Comparison of ENCODE assay signal across 8 mouse cellular contexts in genomic region chr12:10597976-10598746, GRCm38 (mm10).
A peak's percentile ranks its signal among the peaks of the same experiment; 100 is the strongest.
DNase-seq lines count a peak whose midpoint lies in the region; ATAC-seq and TF ChIP-seq lines count a peak whose summit lies in the region.

No protein-coding gene starts in this region.

- peak; percentile 85 for TF ChIP-seq CTCF in gastrocnemius, adult 2 months (IDR thresholded peaks at IDR 0.05)
- peak; percentile 27; the same call in 1 of the 2 replicates for TF ChIP-seq CTCF in bone marrow, adult 2 months (IDR thresholded peaks at IDR 0.05; ENCODE audit: control insufficient read depth, insufficient read depth, low read length)
- TF ChIP-seq CTCF in embryonic fibroblast, embryonic 13.5 days (IDR thresholded peaks at IDR 0.05; ENCODE audit: borderline replicate concordance, insufficient read depth, low read length) = peak; percentile 73; the same call in 1 of the 2 replicates
- TF ChIP-seq CTCF in left cerebral cortex, adult 2 months (IDR thresholded peaks at IDR 0.05) = peak; percentile 98

- ATAC-seq in hindbrain, embryonic 16.5 days = peak; percentile 78
- peak; percentile 75 for ATAC-seq in midbrain, embryonic 13.5 days

- no peaks in the 10 kb centered on the region for H3K9me3 ChIP-seq in hindbrain, embryonic 16.5 days (ENCODE audit: control insufficient read depth, low read length)
- H3K9me3 ChIP-seq in midbrain, embryonic 13.5 days = no peaks in the 10 kb centered on the region

- DNase-seq in gastrocnemius, adult 2 months = peak; percentile 34
- DNase-seq in gastrocnemius, postnatal 36 days = no peak
- DNase-seq in left cerebral cortex, adult 2 months (ENCODE audit: extremely low spot score in 1 of 2, low spot score in 2 of 2) = peak; percentile 47 to 68
- peak; percentile 6 for DNase-seq in testis, postnatal 14 days (ENCODE audit: low spot score)

- no peaks in the 10 kb centered on the region; the same call in 1 of the 2 replicates for H3K27me3 ChIP-seq in hindbrain, embryonic 16.5 days (replicated peaks; ENCODE audit: control insufficient read depth, insufficient read depth, low read length)
- no peaks in the 10 kb centered on the region for H3K27me3 ChIP-seq in midbrain, embryonic 13.5 days

- H3K4me3 ChIP-seq in gastrocnemius, adult 2 months = no peak overlapping the region
- no peak overlapping the region for H3K4me3 ChIP-seq in bone marrow, adult 2 months (replicated peaks; ENCODE audit: control insufficient read depth, low read depth, low read length)
- no peak overlapping the region for H3K4me3 ChIP-seq in embryonic fibroblast, embryonic 13.5 days (ENCODE audit: insufficient read depth, low read length)
- no peak overlapping the region for H3K4me3 ChIP-seq in hindbrain, embryonic 16.5 days (ENCODE audit: low read length)
- no peak overlapping the region for H3K4me3 ChIP-seq in left cerebral cortex, adult 2 months
- H3K4me3 ChIP-seq in midbrain, embryonic 13.5 days (replicated peaks) = no peak overlapping the region

- H3K9ac ChIP-seq in hindbrain, embryonic 16.5 days (ENCODE audit: low read depth, low read length) = no peak overlapping the region
- no peak overlapping the region for H3K9ac ChIP-seq in midbrain, embryonic 13.5 days (replicated peaks)

- no peak overlapping the region for H3K27ac ChIP-seq in gastrocnemius, adult 2 months
- no peak overlapping the region for H3K27ac ChIP-seq in bone marrow, adult 2 months (ENCODE audit: control insufficient read depth, insufficient read depth, low read depth, low read length, poor library complexity)
- no peak overlapping the region for H3K27ac ChIP-seq in embryonic fibroblast, embryonic 13.5 days (ENCODE audit: insufficient read depth, low read length)
- no peak overlapping the region for H3K27ac ChIP-seq in hindbrain, embryonic 16.5 days (ENCODE audit: low read depth, low read length)
- H3K27ac ChIP-seq in left cerebral cortex, adult 2 months = no peak overlapping the region
- no peak overlapping the region for H3K27ac ChIP-seq in midbrain, embryonic 13.5 days

- TF ChIP-seq POLR2A in bone marrow, adult 2 months (IDR thresholded peaks at IDR 0.05; ENCODE audit: borderline replicate concordance, control insufficient read depth, low read depth, low read length) = no peak
- TF ChIP-seq POLR2A in embryonic fibroblast, embryonic 13.5 days (IDR thresholded peaks at IDR 0.05; ENCODE audit: low read depth, low read length) = no peak

- intact Hi-C loops in gastrocnemius, adult 2 months (cut with DNase I) = loop anchor here (1.0 kb wide), 1 partner anchor 580 kb away; no protein-coding TSS in a partner anchor
- intact Hi-C loops in gastrocnemius, postnatal 36 days (cut with DNase I) = loop anchor here (1.0 kb wide), 1 partner anchor 580 kb away; no protein-coding TSS in a partner anchor
- intact Hi-C loops in left cerebral cortex, adult 2 months (cut with DNase I) = loop anchor here (1.0 to 5.0 kb wide), 3 partner anchors 207 to 669 kb away; partner anchors contain the start of genes Gen1 and Smc6

- no peaks in the 10 kb centered on the region for H3K36me3 ChIP-seq in hindbrain, embryonic 16.5 days (ENCODE audit: control insufficient read depth, insufficient read depth, low read length)
- no peaks in the 10 kb centered on the region for H3K36me3 ChIP-seq in midbrain, embryonic 13.5 days

- no peak overlapping the region for H3K4me2 ChIP-seq in hindbrain, embryonic 16.5 days (ENCODE audit: low read length)
- no peak overlapping the region for H3K4me2 ChIP-seq in midbrain, embryonic 13.5 days (replicated peaks)

- no peaks in the 10 kb centered on the region for H3K4me1 ChIP-seq in bone marrow, adult 2 months (ENCODE audit: control insufficient read depth, insufficient read depth, low read length)
- peaks cover 3% of the 10 kb centered on the region; the same call in 1 of the 2 replicates for H3K4me1 ChIP-seq in embryonic fibroblast, embryonic 13.5 days (ENCODE audit: control insufficient read depth, insufficient read depth, low read length)
- H3K4me1 ChIP-seq in hindbrain, embryonic 16.5 days (ENCODE audit: control insufficient read depth, insufficient read depth, low read depth, low read length) = no peaks in the 10 kb centered on the region
- no peaks in the 10 kb centered on the region for H3K4me1 ChIP-seq in midbrain, embryonic 13.5 days (replicated peaks)

- WGBS in bone marrow, adult 2 months = 15% methylated on average over 7 of the region's 7 CpGs
- WGBS in hindbrain, embryonic 16.5 days = 16% methylated on average over 7 of the region's 7 CpGs
- WGBS in midbrain, embryonic 13.5 days = 20% methylated on average over 7 of the region's 7 CpGs

Comparison
In these comparisons a context has a peak if more than half of its experiments do, and no peak if none do; other contexts are left out.
1. DNase-seq: peak in gastrocnemius, adult 2 months (single experiment), left cerebral cortex, adult 2 months (2 of 2) and testis, postnatal 14 days (single experiment); none in gastrocnemius, postnatal 36 days (0 of 2).
2. CTCF ChIP-seq: peak in every context shown above with its lines; median percentile 98 in left cerebral cortex, adult 2 months; 85 in gastrocnemius, adult 2 months; 73 in embryonic fibroblast, embryonic 13.5 days; 27 in bone marrow, adult 2 months.